Mouse (Mus musculus) ZHBTc4 (cell line): ENCODE measurements around the gene AL731706.1.

Source experiments
- DNase-seq: peaks from one replicate; pipeline ENCODE4 v3.0.0-alpha.2; 2011; ENCODE audit warnings: low read depth, low spot score

The AL731706.1 gene

GRCm38 (mm10) chr2:136891068-136891950 lies at the start of gene AL731706.1, which contains the start of the genes Slx4ip and Mkks:
TSS of gene AL731706.1 (minus strand) at chr2:136891389.
TSS of gene Slx4ip (plus strand) at chr2:136891218.
TSS of gene Mkks (minus strand) at chr2:136891389.
- peak; percentile 99 for DNase-seq

DNA sequence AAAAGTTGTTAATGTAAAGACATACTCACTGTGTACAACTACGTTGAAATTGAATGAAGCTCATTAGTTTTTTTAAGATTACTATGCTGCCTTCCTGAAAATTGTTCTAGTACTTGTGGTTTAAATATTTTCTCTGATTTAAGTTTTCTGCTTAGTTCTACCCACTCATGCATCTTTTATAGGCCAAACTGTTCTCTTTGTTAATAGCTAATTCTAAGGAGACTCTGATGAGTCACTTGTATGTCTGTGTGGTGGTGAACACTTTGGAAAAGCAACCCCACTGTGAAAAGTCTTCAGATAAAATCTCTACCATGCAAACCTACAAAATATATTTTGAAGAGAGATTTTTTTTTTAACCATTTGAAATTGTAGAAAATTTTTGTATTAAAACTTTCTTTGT lies 47.1 kb upstream of the AL731706.1 start:
- no peak for DNase-seq

- no peak for DNase-seq
Observed at GRCm38 (mm10) chr2:136936391-136937288, 45.5 kb upstream of the AL731706.1 start.

DNA sequence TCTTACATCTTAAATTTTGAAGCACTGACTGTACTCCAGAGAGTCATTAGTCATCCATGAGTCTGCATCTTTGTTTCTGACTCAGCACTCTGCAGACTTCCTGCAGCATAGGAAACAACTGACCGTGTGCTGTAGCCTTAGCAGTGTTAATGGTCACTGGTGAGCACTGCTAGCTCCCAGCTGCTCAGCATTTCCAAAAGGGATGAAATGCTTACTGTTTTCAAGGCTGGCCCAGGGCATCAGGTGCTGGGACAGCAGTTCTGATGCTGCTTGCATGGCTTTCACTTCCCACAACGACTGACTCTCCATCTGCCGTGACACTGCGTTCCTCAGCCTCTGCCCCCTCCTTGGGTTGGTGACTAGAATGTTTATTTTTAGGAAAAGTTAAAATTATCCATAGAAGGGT lies 29.8 kb upstream of the AL731706.1 start:
- no peak for DNase-seq

GRCm38 (mm10) chr2:136920257-136920993 lies 29.2 kb upstream of the AL731706.1 start:
- no peak for DNase-seq

GRCm38 (mm10) chr2:136919433-136919832 lies 28.2 kb upstream of the AL731706.1 start:
- DNase-seq: peak; percentile 37

GRCm38 (mm10) chr2:136914334-136914902 lies 23.2 kb upstream of the AL731706.1 start:
- DNase-seq: no peak

GRCm38 (mm10) chr2:136913021-136913420 lies 21.8 kb upstream of the AL731706.1 start:
- DNase-seq: no peak

- DNase-seq: no peak
Observed at GRCm38 (mm10) chr2:136911958-136912411, 20.8 kb upstream of the AL731706.1 start.

- no peak for DNase-seq
Observed at GRCm38 (mm10) chr2:136909298-136909697, 18.1 kb upstream of the AL731706.1 start.

- DNase-seq: no peak
Observed at GRCm38 (mm10) chr2:136908596-136908995, 17.4 kb upstream of the AL731706.1 start.

GRCm38 (mm10) chr2:136896131-136896530 lies 4.9 kb upstream of the AL731706.1 start:
- no peak for DNase-seq

GRCm38 (mm10) chr2:136894494-136894893 lies 3.3 kb upstream of the AL731706.1 start:
- no peak for DNase-seq

GRCm38 (mm10) chr2:136891951-136892371 lies 772 bp upstream of the AL731706.1 start:
- DNase-seq: peak; percentile 97

GRCm38 (mm10) chr2:136890716-136891067 lies 497 bp downstream of the AL731706.1 start:
- DNase-seq: peak; percentile 93

- DNase-seq: no peak
Observed at GRCm38 (mm10) chr2:136886846-136887245, 4.3 kb downstream of the AL731706.1 start.

- no peak for DNase-seq
Observed at GRCm38 (mm10) chr2:136885579-136885978, 5.6 kb downstream of the AL731706.1 start, which contains the start of gene AL731706.2. TSS of gene AL731706.2 (minus strand) at chr2:136885679.

- no peak for DNase-seq
Observed at GRCm38 (mm10) chr2:136854543-136855388, 36.4 kb downstream of the AL731706.1 start.

DNA sequence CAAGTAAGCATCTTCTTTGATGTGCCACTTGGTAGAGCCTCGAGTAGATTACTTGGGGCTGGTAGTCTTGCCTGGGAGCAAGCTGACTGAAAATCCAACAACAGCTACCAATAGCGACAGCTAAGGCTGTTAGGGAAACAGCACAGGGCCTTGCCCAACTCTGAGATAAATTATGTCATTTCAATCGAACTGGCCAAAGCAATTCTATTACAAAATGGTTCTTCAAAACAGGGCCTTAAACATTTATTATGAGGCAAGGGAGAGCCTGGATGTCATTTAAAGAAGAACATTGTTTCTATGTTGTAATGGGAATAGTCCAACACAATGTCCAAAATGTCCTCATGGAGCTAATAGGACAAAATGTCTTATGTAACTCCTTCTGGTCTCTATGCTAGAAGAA lies 40.8 kb downstream of the AL731706.1 start:
- DNase-seq: no peak

- DNase-seq: no peak
Observed at GRCm38 (mm10) chr2:136837994-136838393, 53.2 kb downstream of the AL731706.1 start.
